Comparison of ENCODE assay signal across 35 mouse cellular contexts in the genomic region with DNA sequence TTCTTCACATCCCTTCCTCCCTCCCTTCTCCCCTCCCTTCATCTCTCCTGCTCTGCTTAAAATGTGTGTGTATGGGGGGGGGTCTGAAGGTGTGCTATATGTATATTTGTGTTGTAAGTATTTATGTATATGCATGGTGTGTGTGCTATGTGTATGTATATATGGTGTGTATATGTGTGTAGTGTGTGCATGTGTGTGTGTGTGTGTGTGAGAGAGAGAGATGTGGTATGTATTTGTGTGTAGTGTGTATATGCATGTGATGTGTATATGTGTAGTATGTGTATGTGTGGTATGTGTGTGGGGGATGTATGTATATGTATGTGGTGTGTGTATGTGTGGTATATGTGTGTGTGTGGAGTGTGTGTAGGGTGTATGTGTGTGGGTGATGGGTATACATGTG. TPM values are rescaled to one million over a fixed set of nuclear protein-coding genes. Genes with fewer than 3 reads are reported as not detected.
DNase-seq lines count a peak whose midpoint lies in the region; ATAC-seq and TF ChIP-seq lines count a peak whose summit lies in the region.
"Had no signal": no experiment of that assay in that cellular context is flagged by ENCODE, and none has a peak within 500 bp of the region (broad histone marks: within the 10 kb centered on the region; RNA-seq: fewer than 3 reads in every experiment).

No protein-coding gene starts in this region.

- H3K36me3 ChIP-seq in intestine, postnatal 0 days (ENCODE audit: control insufficient read depth, insufficient read depth) = no peaks in the 10 kb centered on the region
- H3K36me3 ChIP-seq in intestine, embryonic 16.5 days (ENCODE audit: control insufficient read depth, insufficient read depth, low read length) = no peaks in the 10 kb centered on the region
- H3K36me3 ChIP-seq in liver, embryonic 12.5 days = no peaks in the 10 kb centered on the region
- H3K36me3 ChIP-seq: embryonic facial prominence, embryonic 10.5 days; embryonic facial prominence, embryonic 13.5 days; forebrain, embryonic 10.5 days; G1E; hindbrain, embryonic 12.5 days; hindbrain, embryonic 15.5 days had no signal

- H3K4me3 ChIP-seq in intestine, postnatal 0 days (ENCODE audit: low read depth, low read length) = no peak overlapping the region
- H3K4me3 ChIP-seq in intestine, embryonic 16.5 days (ENCODE audit: low read length) = no peak overlapping the region
- H3K4me3 ChIP-seq in liver, embryonic 12.5 days = no peak overlapping the region
- H3K4me3 ChIP-seq: embryonic facial prominence, embryonic 10.5 days; embryonic facial prominence, embryonic 13.5 days; forebrain, embryonic 10.5 days; forebrain, embryonic 13.5 days; hindbrain, embryonic 12.5 days; hindbrain, embryonic 15.5 days had no signal

- peak; percentile 10; the same call in 1 of the 2 replicates for ATAC-seq in intestine, postnatal 0 days
- ATAC-seq in intestine, embryonic 16.5 days = no peak
- ATAC-seq in liver, embryonic 12.5 days = peak; percentile 32; the same call in 1 of the 2 replicates
- ATAC-seq in erythroblast, adult 5-6 weeks (replicated peaks; ENCODE audit: low FRiP score, poor library complexity, severe bottlenecking) = peak; percentile 60
- ATAC-seq: forebrain, embryonic 13.5 days; forebrain, embryonic 16.5 days; Patski had no signal

- H3K9ac ChIP-seq in intestine, postnatal 0 days (ENCODE audit: low read depth, low read length) = no peak overlapping the region
- H3K9ac ChIP-seq in intestine, embryonic 16.5 days (ENCODE audit: low read depth, low read length) = no peak overlapping the region
- H3K9ac ChIP-seq in liver, embryonic 12.5 days = no peak overlapping the region
- H3K9ac ChIP-seq: embryonic facial prominence, embryonic 13.5 days; forebrain, embryonic 13.5 days; hindbrain, embryonic 12.5 days; hindbrain, embryonic 15.5 days had no signal

- H3K27ac ChIP-seq in intestine, postnatal 0 days (ENCODE audit: low read depth, low read length) = no peak overlapping the region
- H3K27ac ChIP-seq in intestine, embryonic 16.5 days (ENCODE audit: low read length) = no peak overlapping the region
- H3K27ac ChIP-seq in liver, embryonic 12.5 days = peak overlapping the region; percentile 39; the same call in 1 of the 2 replicates
- H3K27ac ChIP-seq: embryonic facial prominence, embryonic 10.5 days; embryonic facial prominence, embryonic 13.5 days; forebrain, embryonic 10.5 days; forebrain, embryonic 13.5 days; hindbrain, embryonic 12.5 days; hindbrain, embryonic 15.5 days had no signal

- no peak for TF ChIP-seq CTCF in intestine, postnatal 0 days (IDR thresholded peaks at IDR 0.05; ENCODE audit: low read depth)

- no peak for DNase-seq in liver
- peak; percentile 52 for DNase-seq in naive thymus-derived CD4-positive, alpha-beta T cell, adult 2 months (ENCODE audit: low read depth)
- no peak for DNase-seq in spleen, adult 12 weeks (ENCODE audit: low spot score)
- DNase-seq in ovary, postnatal 36 days (ENCODE audit: low spot score) = no peak
- DNase-seq: adrenal gland, adult 2 months; cerebellum, adult 11 months; cerebellum, adult 2 months; cerebellum, adult 9-11 months; cerebellum, postnatal 25 days; embryo, embryonic 11 days; gastrocnemius, postnatal 10 days had no signal

- H3K4me1 ChIP-seq in intestine, postnatal 0 days (replicated peaks; ENCODE audit: control insufficient read depth, insufficient read depth, low read length) = no peaks in the 10 kb centered on the region
- 0 out of 2 replicates have a peak, but pooled peaks cover 2% of the 10 kb centered on the region for H3K4me1 ChIP-seq in intestine, embryonic 16.5 days (ENCODE audit: control insufficient read depth, insufficient read depth, low read length)
- peaks cover 22% of the 10 kb centered on the region for H3K4me1 ChIP-seq in liver, embryonic 12.5 days
- H3K4me1 ChIP-seq: embryonic facial prominence, embryonic 13.5 days; forebrain, embryonic 13.5 days; hindbrain, embryonic 12.5 days; hindbrain, embryonic 15.5 days had no signal

- H3K9me3 ChIP-seq in intestine, postnatal 0 days (ENCODE audit: control insufficient read depth) = no peaks in the 10 kb centered on the region
- H3K9me3 ChIP-seq in intestine, embryonic 16.5 days (ENCODE audit: control insufficient read depth, low read length) = no peaks in the 10 kb centered on the region
- H3K9me3 ChIP-seq in liver, embryonic 12.5 days (replicated peaks) = no peaks in the 10 kb centered on the region
- H3K9me3 ChIP-seq: embryonic facial prominence, embryonic 10.5 days; embryonic facial prominence, embryonic 13.5 days; forebrain, embryonic 10.5 days; forebrain, embryonic 13.5 days; G1E; hindbrain, embryonic 12.5 days; hindbrain, embryonic 15.5 days had no signal

- no peaks in the 10 kb centered on the region for H3K27me3 ChIP-seq in intestine, postnatal 0 days (replicated peaks; ENCODE audit: control insufficient read depth, insufficient read depth, low read length)
- no peaks in the 10 kb centered on the region for H3K27me3 ChIP-seq in intestine, embryonic 16.5 days (replicated peaks; ENCODE audit: control insufficient read depth, insufficient read depth, low read length)
- peaks cover 16% of the 10 kb centered on the region; the same call in 1 of the 2 replicates for H3K27me3 ChIP-seq in liver, embryonic 12.5 days (replicated peaks)
- H3K27me3 ChIP-seq: embryonic facial prominence, embryonic 13.5 days; forebrain, embryonic 13.5 days; hindbrain, embryonic 12.5 days; hindbrain, embryonic 15.5 days; Patski had no signal

- H3K4me2 ChIP-seq in intestine, postnatal 0 days (replicated peaks; ENCODE audit: low read depth) = no peak overlapping the region
- H3K4me2 ChIP-seq in intestine, embryonic 16.5 days (ENCODE audit: low read depth, low read length) = no peak overlapping the region
- H3K4me2 ChIP-seq in liver, embryonic 12.5 days = no peak overlapping the region
- H3K4me2 ChIP-seq: embryonic facial prominence, embryonic 13.5 days; forebrain, embryonic 13.5 days; heart, embryonic 11.5 days; hindbrain, embryonic 12.5 days; hindbrain, embryonic 15.5 days had no signal

RNA-seq across cellular contexts. Expression of gene Gstp3, which starts 7.5 kb away (rescaled TPM):
- 68.7 and 72.6 TPM in 2 replicates for polyA plus RNA-seq in intestine, postnatal 0 days (2015; fragmentation: Nextera tagmentation; extraction: Ambion mirVana)
- polyA plus RNA-seq in intestine, embryonic 16.5 days (2015; fragmentation: Nextera tagmentation; extraction: Ambion mirVana) = 15.1 and 18.1 TPM in 2 replicates
- polyA plus RNA-seq in liver, embryonic 12.5 days (2016; fragmentation: Nextera tagmentation; extraction: Ambion mirVana) = 15.0 and 18.5 TPM in 2 replicates
- 4.2 and 30.2 TPM in 2 replicates for total RNA-seq in erythroblast, adult 5-6 weeks (2015; ENCODE audit: low replicate concordance)
- 8.4 and 11.1 TPM in 2 replicates for total RNA-seq in erythroblast, adult 5-6 weeks (2017; ENCODE audit: low replicate concordance)
- total RNA-seq: gastrocnemius, adult 18-20 months; heart, adult 8-10 months; heart, postnatal 25 days had no signal
- polyA plus RNA-seq: cerebellum, adult 2 months; embryonic facial prominence, embryonic 10.5 days; forebrain, embryonic 10.5 days; forebrain, embryonic 13.5 days; forebrain, embryonic 16.5 days; heart, embryonic 14.5 days; heart, postnatal 0 days; hindbrain, embryonic 12.5 days; hindbrain, embryonic 15.5 days; Patski had no signal

RNA-seq across cellular contexts. Expression of gene Cabp2, which starts 14.5 kb away (rescaled TPM):
- polyA plus RNA-seq in intestine, postnatal 0 days (2015; fragmentation: Nextera tagmentation; extraction: Ambion mirVana) = not detected in 2 replicates
- polyA plus RNA-seq in intestine, embryonic 16.5 days (2015; fragmentation: Nextera tagmentation; extraction: Ambion mirVana) = 2.1 and 3.1 TPM in 2 replicates
- 0.37 and 0.53 TPM in 2 replicates for polyA plus RNA-seq in liver, embryonic 12.5 days (2016; fragmentation: Nextera tagmentation; extraction: Ambion mirVana)
- total RNA-seq in erythroblast, adult 5-6 weeks (2015; ENCODE audit: low replicate concordance) = not detected in 2 replicates
- total RNA-seq in erythroblast, adult 5-6 weeks (2017; ENCODE audit: low replicate concordance) = not detected in 2 replicates
- total RNA-seq: adrenal gland, adult 2 months; adrenal gland, postnatal 14 days; CH12.LX; common myeloid progenitor, adult 5-6 weeks; G1E; gastrocnemius, adult 18-20 months; gastrocnemius, postnatal 10 days; gastrocnemius, postnatal 4 days; heart, adult 8-10 months; heart, postnatal 25 days; hematopoietic stem cell, adult 5-6 weeks had no signal
- polyA plus RNA-seq: adrenal gland, adult 2 months; embryonic facial prominence, embryonic 10.5 days; embryonic facial prominence, embryonic 13.5 days; forebrain, embryonic 10.5 days; forebrain, embryonic 13.5 days; forebrain, embryonic 16.5 days; G1E; heart, embryonic 11.5 days; heart, embryonic 14.5 days; heart, postnatal 0 days; hindbrain, embryonic 12.5 days; hindbrain, embryonic 15.5 days; Patski had no signal

RNA-seq across cellular contexts. Expression of gene Gstp2, which starts 21.1 kb away (rescaled TPM):
- 151 and 182 TPM in 2 replicates for polyA plus RNA-seq in intestine, postnatal 0 days (2015; fragmentation: Nextera tagmentation; extraction: Ambion mirVana)
- polyA plus RNA-seq in intestine, embryonic 16.5 days (2015; fragmentation: Nextera tagmentation; extraction: Ambion mirVana) = 33.6 and 65.0 TPM in 2 replicates
- polyA plus RNA-seq in liver, embryonic 12.5 days (2016; fragmentation: Nextera tagmentation; extraction: Ambion mirVana) = 6.2 and 7.3 TPM in 2 replicates
- total RNA-seq in erythroblast, adult 5-6 weeks (2015; ENCODE audit: low replicate concordance) = not detected in 2 replicates
- 1.4 and 2.1 TPM in 2 replicates for total RNA-seq in erythroblast, adult 5-6 weeks (2017; ENCODE audit: low replicate concordance)
- total RNA-seq: G1E; hematopoietic stem cell, adult 5-6 weeks had no signal

RNA-seq across cellular contexts. Expression of gene Gstp1, which starts 29.1 kb away (rescaled TPM):
- polyA plus RNA-seq in intestine, postnatal 0 days (2015; fragmentation: Nextera tagmentation; extraction: Ambion mirVana) = 746 and 756 TPM in 2 replicates
- polyA plus RNA-seq in intestine, embryonic 16.5 days (2015; fragmentation: Nextera tagmentation; extraction: Ambion mirVana) = 1,107 and 1,114 TPM in 2 replicates
- 583 and 622 TPM in 2 replicates for polyA plus RNA-seq in liver, embryonic 12.5 days (2016; fragmentation: Nextera tagmentation; extraction: Ambion mirVana)
- total RNA-seq in erythroblast, adult 5-6 weeks (2015; ENCODE audit: low replicate concordance) = 79.2 and 134 TPM in 2 replicates
- total RNA-seq in erythroblast, adult 5-6 weeks (2017; ENCODE audit: low replicate concordance) = 15.5 and 40.6 TPM in 2 replicates

RNA-seq across cellular contexts. Expression of gene Cdk2ap2, which starts 30.1 kb away (rescaled TPM):
- 97.1 and 108 TPM in 2 replicates for polyA plus RNA-seq in intestine, postnatal 0 days (2015; fragmentation: Nextera tagmentation; extraction: Ambion mirVana)
- 159 TPM in 2 replicates for polyA plus RNA-seq in intestine, embryonic 16.5 days (2015; fragmentation: Nextera tagmentation; extraction: Ambion mirVana)
- 93.2 and 101 TPM in 2 replicates for polyA plus RNA-seq in liver, embryonic 12.5 days (2016; fragmentation: Nextera tagmentation; extraction: Ambion mirVana)
- 51.9 and 92.4 TPM in 2 replicates for total RNA-seq in erythroblast, adult 5-6 weeks (2015; ENCODE audit: low replicate concordance)
- 11.8 and 18.7 TPM in 2 replicates for total RNA-seq in erythroblast, adult 5-6 weeks (2017; ENCODE audit: low replicate concordance)
